Mouse (Mus musculus) neural tube, postnatal 0 days (tissue): ENCODE results near the gene Gm10256. TPM values are rescaled to one million over a fixed set of nuclear protein-coding genes. Genes with fewer than 3 reads are reported as not detected.

Source experiments
- polyA plus RNA-seq: library from polyadenylated mRNA; unstranded; fragments of >200 nt; fragmentation: Nextera tagmentation; extraction: Ambion mirVana; gene quantifications from 2 replicates; pipeline ENCODE4 v1.2.1, GENCODE M21; 2015

Gene Gm10256
- not detected in 2 replicates for polyA plus RNA-seq

GRCm38 (mm10) chrY:2830380-2830779 lies at the start of gene Gm10256, which contains the start of gene Rbmy:
Gene Gm10256 (plus strand): TSS chrY:2830699.
Gene Rbmy (plus strand): TSS chrY:2830680.

GRCm38 (mm10) chrY:2796105-2796504 lies 34.4 kb upstream of the Gm10256 start, which contains the start of gene Gm4064:
Gene Gm4064 (minus strand): TSS chrY:2796205.

GRCm38 (mm10) chrY:2900689-2901088 lies 70.2 kb downstream of the Gm10256 start, which contains the start of gene Gm10352:
Gene Gm10352 (plus strand): TSS chrY:2900989.

Other genes with a start within 250 kb of the Gm10256 start
- not detected in 2 replicates for gene H2al2c, start 231.6 kb upstream of the Gm10256 start, polyA plus RNA-seq
- not detected in 2 replicates for gene Sry, start 167.0 kb upstream of the Gm10256 start, polyA plus RNA-seq
- gene H2al2b, start 110.0 kb upstream of the Gm10256 start, polyA plus RNA-seq = not detected in 2 replicates
- gene Gm4064, start 34.5 kb upstream of the Gm10256 start, polyA plus RNA-seq = not detected in 2 replicates
- not detected in 2 replicates for gene Rbmy, start within 50 bp of the Gm10256 start, polyA plus RNA-seq
- 0.41 TPM in 1 of 2 replicates, not detected in the other for gene Gm10352, start 70.3 kb downstream of the Gm10256 start, polyA plus RNA-seq
- gene Gm29289, start 101.9 kb downstream of the Gm10256 start, polyA plus RNA-seq = not detected in 2 replicates